Mouse (Mus musculus) C2C12 (cell line): ENCODE data around the gene Plxna2. TPM values are rescaled to one million over a fixed set of nuclear protein-coding genes. Genes with fewer than 3 reads are reported as not detected.

Experiments used
- H3K27me3 ChIP-seq: one replicate; pipeline ENCODE4 v1.6.1; 2011; ENCODE audit not compliant: control insufficient read depth, insufficient read depth, insufficient read length
- H3K36me3 ChIP-seq: one replicate; pipeline ENCODE4 v1.6.1; 2011; ENCODE audit not compliant: control insufficient read depth, insufficient read depth
- H3K4me3 ChIP-seq: one replicate; pipeline ENCODE4 v1.5.1; 2011; ENCODE audit warnings: mild to moderate bottlenecking, control low read depth; ENCODE audit not compliant: poor library complexity, insufficient read depth, severe bottlenecking
- H3K79me2 ChIP-seq: one replicate; pipeline ENCODE4 v1.6.1; 2011; ENCODE audit not compliant: control insufficient read depth, insufficient read depth
- H3K79me3 ChIP-seq: one replicate; pipeline ENCODE4 v1.6.1; 2011; ENCODE audit warnings: low read depth, control low read depth
- H3ac ChIP-seq: one replicate; pipeline ENCODE3; 2011; ENCODE audit warnings: low read depth; ENCODE audit not compliant: control insufficient read depth, insufficient read length
- CEBPB ChIP-seq: IDR thresholded peaks from one replicate; pipeline ENCODE4 v1.6.1; 2011; ENCODE audit warnings: low read depth, mild to moderate bottlenecking, control low read depth, moderate library complexity
- CTCF ChIP-seq: IDR thresholded peaks from one replicate; pipeline ENCODE4 v1.5.1; 2011; ENCODE audit not compliant: control insufficient read depth, insufficient read depth, insufficient read length
- FOSL1 ChIP-seq: IDR thresholded peaks from one replicate; pipeline ENCODE4 v1.8.0; 2011; ENCODE audit warnings: mild to moderate bottlenecking, low read length; ENCODE audit not compliant: poor library complexity, insufficient read depth, severe bottlenecking
- MAX ChIP-seq: IDR thresholded peaks from one replicate; pipeline ENCODE4 v1.6.1; 2011; ENCODE audit warnings: mild to moderate bottlenecking, control low read depth
- MYOD1 ChIP-seq: IDR thresholded peaks from one replicate; pipeline ENCODE4 v1.6.1; 2011; ENCODE audit warnings: low read depth; ENCODE audit not compliant: control insufficient read depth, insufficient read length
- MYOG ChIP-seq: IDR thresholded peaks from one replicate; pipeline ENCODE4 v1.6.1; 2011; ENCODE audit not compliant: control insufficient read depth, insufficient read length; ENCODE audit errors: extremely low read depth
- USF1 ChIP-seq: IDR thresholded peaks from one replicate; pipeline ENCODE4 v1.6.1; 2011; ENCODE audit warnings: low read depth, mild to moderate bottlenecking, control low read depth, moderate library complexity
- polyA plus RNA-seq: library from polyadenylated mRNA; unstranded; fragments of >200 nt; fragmentation: generic; extraction: Trizol; gene quantifications from one replicate; pipeline ENCODE4 v1.2.1, GENCODE M21; 2012; ENCODE audit warnings: missing spikeins

Plxna2 gene
- polyA plus RNA-seq, 1 experiment, result 4.2 TPM

GRCm38 (mm10) chr1:194793226-194793924 lies 175.4 kb downstream of the Plxna2 start:
- Histone ChIP-seq H3K79me2 (no peaks in the 10 kb centered on the region), H3K36me3 (peaks cover 23% of the 10 kb centered on the region), H3K27me3 (no peaks in the 10 kb centered on the region), H3K79me3 (no peaks in the 10 kb centered on the region), H3ac (no peak overlapping the region), H3K4me3 (no peak overlapping the region)
- no peak for TF ChIP-seq USF1
- no peak for TF ChIP-seq MAX
- no peak for TF ChIP-seq CEBPB
- TF ChIP-seq FOSL1, result no peak
- no peak for TF ChIP-seq MYOG
- TF ChIP-seq MYOD1, result no peak
- TF ChIP-seq CTCF, result no peak

- Histone ChIP-seq H3K4me3 (no peak overlapping the region), H3K36me3 (peaks cover 24% of the 10 kb centered on the region), H3K79me2 (no peaks in the 10 kb centered on the region), H3ac (no peak overlapping the region), H3K79me3 (no peaks in the 10 kb centered on the region), H3K27me3 (no peaks in the 10 kb centered on the region)
- TF ChIP-seq MYOD1, result no peak
- no peak for TF ChIP-seq USF1
- TF ChIP-seq MAX, result no peak
- no peak for TF ChIP-seq FOSL1
- TF ChIP-seq MYOG, result no peak
These were observed 177.3 kb downstream of the Plxna2 start for GRCm38 (mm10) chr1:194795316-194795715.

DNA sequence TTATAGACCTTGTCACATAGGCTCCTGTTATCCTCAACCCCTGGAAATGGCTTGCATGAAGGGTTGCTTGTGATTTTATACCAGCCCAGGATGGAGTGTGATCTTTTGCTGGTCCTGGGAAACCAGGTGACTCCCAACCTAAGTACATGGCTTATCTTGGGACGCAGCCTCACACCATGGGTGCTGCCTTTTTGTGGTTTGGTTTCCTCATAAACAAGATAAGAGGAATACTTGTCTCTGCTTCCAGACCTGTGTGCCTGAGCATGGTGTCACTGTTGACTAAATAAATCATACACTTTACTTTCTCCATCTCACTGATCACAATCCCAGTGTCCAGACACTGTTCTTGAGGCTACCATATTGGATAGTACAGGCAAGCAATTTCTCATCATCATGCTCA lies 179.8 kb downstream of the Plxna2 start:
- Histone ChIP-seq H3K79me3 (no peaks in the 10 kb centered on the region), H3K79me2 (no peaks in the 10 kb centered on the region), H3K27me3 (no peaks in the 10 kb centered on the region), H3ac (no peak overlapping the region), H3K4me3 (no peak overlapping the region), H3K36me3 (peaks cover 29% of the 10 kb centered on the region)
- TF ChIP-seq MYOD1 (no peak), CEBPB (no peak), CTCF (no peak), MAX (no peak), FOSL1 (no peak), USF1 (no peak), MYOG (no peak)

DNA sequence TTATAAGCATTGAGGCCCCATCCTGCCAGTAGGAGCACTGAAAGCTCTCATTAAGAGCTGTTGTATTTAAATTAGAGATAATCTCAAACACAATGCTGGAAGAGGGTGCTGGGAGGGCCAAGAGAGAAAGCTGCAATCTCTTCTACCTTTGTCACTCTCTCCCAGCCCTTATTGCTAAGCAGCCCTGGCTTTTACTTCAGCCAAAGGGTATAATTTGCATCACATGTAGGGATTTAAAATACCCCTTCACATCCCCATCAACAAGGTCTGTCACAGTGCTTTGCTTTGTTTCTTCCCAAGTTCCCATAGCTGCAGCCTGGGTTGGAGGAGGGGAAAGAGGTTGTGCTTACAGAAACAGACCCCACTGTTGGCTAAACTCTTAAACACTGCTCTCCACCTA lies 180.5 kb downstream of the Plxna2 start:
- Histone ChIP-seq H3K79me2 (no peaks in the 10 kb centered on the region), H3K4me3 (no peak overlapping the region), H3K36me3 (peaks cover 29% of the 10 kb centered on the region), H3K27me3 (no peaks in the 10 kb centered on the region), H3K79me3 (no peaks in the 10 kb centered on the region), H3ac (no peak overlapping the region)
- no peak for TF ChIP-seq FOSL1
- no peak for TF ChIP-seq CTCF
- no peak for TF ChIP-seq MYOG
- no peak for TF ChIP-seq MAX
- no peak for TF ChIP-seq MYOD1
- no peak for TF ChIP-seq USF1
- TF ChIP-seq CEBPB, result no peak

DNA sequence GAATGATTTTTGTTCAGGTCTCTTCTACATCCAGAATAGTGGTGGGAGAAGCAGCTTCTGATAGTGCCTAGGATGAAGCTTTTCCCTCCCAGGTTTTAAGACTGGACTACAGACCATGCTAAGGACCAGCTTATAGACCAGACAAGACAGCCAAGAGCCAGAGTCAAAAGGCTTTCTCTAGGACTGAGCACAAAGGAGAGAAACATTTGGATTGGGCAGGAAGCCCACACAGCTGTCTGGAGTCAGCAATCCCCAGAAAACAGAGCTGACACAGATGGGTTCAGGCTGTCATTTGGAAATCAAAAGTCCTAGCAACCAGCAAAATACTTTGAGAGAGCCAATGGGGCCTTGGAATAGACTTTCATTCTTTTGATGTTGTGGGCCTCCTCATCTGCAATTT lies 190.2 kb downstream of the Plxna2 start:
- H3K4me3 ChIP-seq, result no peak overlapping the region
- H3K36me3 ChIP-seq, result peaks cover 17% of the 10 kb centered on the region
- TF ChIP-seq MAX (no peak), CTCF (no peak), CEBPB (no peak), MYOG (no peak), USF1 (no peak), FOSL1 (no peak), MYOD1 (no peak)
- no peaks in the 10 kb centered on the region for H3K27me3 ChIP-seq
- no peaks in the 10 kb centered on the region for H3K79me2 ChIP-seq
- no peak overlapping the region for H3ac ChIP-seq
- H3K79me3 ChIP-seq, result no peaks in the 10 kb centered on the region

- Histone ChIP-seq H3K79me2 (no peaks in the 10 kb centered on the region), H3K79me3 (no peaks in the 10 kb centered on the region), H3K36me3 (peaks cover 17% of the 10 kb centered on the region), H3K27me3 (no peaks in the 10 kb centered on the region), H3ac (no peak overlapping the region), H3K4me3 (no peak overlapping the region)
- TF ChIP-seq MYOG (no peak), CTCF (no peak), FOSL1 (no peak), MAX (no peak), USF1 (no peak), MYOD1 (no peak), CEBPB (no peak)
These were observed 190.7 kb downstream of the Plxna2 start for GRCm38 (mm10) chr1:194808681-194809080.
